Mouse (Mus musculus): ENCODE measurements around the gene Klf7.
"Not testable (repeated sequence)": the region's sequence is repeated elsewhere in the genome, so short reads cannot be mapped to it uniquely, and the experiment has no call there.

Gene Klf7

DNA sequence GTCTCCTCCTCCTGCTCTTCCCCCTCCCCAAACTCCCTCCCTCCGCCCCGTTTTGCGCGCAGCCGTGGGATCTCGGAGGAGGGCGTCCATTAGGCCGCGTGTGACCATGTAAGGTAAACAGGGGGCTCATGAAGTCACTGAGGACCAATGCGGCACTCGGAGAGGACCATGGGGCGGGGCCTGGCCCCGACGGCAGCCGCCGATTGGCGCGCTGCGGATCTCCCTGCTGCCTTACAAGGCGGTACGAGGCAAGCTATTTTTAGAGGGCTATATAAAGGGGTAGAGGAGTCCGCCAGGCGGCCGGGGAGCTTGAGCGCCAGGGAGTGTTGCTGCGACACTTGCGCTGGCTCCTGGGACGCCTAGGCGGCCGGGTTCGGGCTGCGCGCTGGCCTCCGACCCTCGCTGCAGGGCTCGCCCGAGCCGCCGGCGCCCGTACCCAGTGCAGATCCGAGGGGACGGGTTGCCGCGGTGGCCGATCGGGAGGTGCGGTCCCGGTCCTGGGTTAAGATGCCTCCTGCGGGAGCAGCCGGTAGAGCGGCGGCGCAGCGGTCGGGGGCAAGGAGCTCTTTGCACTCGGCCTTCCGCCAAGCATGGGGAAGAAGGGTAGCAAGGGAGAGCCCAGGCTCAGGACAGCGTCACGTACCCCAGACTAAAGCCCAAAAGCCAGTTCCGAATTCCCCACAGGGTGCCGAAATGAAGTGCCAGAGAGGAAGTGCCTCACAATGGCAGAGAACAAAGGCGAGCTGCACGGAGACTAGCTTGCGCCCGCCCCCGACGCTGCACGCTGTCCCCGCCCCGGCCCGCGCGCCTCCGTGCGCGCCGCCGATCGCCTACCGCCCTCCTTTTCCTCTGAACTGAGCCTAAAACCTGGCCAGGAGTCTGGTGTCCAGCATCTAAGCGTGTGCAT lies at the start of gene Klf7:
TSS of gene Klf7 (minus strand) at position 724 of the 907 bp plus-strand sequence.
- DNase-seq (ENCODE audit: inconsistent age in 2 of 2, low spot score in 1 of 2) = peak; percentile 99

DNA sequence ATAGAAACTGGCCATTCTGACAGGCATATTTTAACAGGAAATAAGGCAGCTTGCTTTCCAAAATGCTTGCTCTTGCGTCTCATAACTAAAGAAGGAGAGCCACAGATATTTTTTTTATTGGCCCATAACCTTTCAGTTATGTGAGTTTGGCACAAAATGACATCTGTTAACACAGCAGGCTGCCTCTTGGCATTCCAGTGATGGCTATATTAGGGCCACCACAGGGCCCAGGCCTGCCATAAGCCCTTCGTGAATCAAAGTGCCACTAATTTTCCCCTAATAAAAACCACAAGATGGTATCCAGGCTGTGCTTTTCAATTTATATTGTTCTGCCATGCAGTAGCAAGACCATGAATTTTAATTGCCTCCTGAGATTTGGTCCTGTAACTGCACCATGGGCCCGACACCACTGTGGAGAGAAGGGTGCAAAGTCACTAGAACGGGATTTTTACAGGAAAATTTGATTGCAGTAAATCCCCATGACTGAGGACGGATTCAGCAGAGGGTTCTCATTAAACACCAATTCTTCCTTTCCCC lies 42.5 kb upstream of the Klf7 start:
- DNase-seq (ENCODE audit: inconsistent age in 2 of 2, low spot score in 1 of 2) = no peak

DNA sequence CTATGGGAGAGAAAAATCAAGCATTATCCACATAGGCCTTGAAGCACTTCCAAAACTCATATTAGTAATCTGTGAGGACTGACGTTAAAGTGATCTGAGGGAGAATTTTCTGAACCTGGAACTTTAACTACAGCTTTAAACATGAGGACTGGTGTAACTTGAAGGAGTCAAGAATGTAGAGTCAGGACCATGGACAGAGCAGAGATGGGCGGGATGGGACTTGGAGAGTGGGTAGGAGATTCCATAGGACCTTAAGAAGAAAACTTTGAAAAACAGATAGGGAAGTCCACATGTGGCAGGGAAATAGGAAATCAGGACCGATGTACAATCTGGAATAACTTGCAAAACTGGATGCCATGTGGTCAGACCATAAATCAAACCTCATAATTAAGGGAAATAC lies 36.7 kb upstream of the Klf7 start:
- DNase-seq (ENCODE audit: inconsistent age in 2 of 2, low spot score in 1 of 2) = peak in 1 of 2 experiments; percentile 45

- no peak for DNase-seq (ENCODE audit: inconsistent age in 2 of 2, low spot score in 1 of 2)
Measured at GRCm38 (mm10) chr1:64149185-64149584, 27.1 kb upstream of the Klf7 start.

DNA sequence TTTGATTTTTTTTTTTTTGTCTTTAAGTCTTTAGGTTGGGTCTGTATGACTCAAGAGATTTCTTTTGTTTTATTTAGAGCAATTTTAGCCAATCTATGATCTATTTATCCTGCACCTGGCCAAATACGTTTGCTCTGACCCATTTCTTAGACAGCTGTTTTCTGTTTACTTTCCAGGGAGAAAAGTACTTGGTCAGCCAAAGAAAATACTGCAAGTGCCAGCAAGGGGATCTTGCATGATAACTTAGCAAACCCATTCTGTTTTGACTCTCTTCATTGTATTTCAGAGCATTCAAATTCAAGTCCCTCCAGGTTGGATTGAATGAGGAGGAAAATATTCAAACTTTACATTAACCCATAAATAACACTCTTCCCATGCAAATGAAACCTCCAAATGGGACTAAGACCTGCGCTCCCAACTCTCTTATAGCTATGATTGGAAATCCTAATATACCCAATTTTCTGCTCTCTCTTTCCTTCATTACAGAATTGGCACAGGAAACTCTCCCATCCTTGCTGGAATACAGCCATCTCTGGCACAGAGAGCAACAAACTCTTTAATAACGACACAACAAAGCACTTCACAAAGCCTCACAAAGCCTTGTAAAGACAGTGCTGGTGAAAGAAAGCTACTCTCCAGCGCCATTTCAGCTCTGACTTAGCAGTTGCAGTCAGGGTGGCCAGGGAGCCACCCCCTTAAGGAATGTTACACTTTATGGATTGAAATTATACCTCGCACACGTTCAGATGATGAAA lies 20.8 kb upstream of the Klf7 start:
- no peak for DNase-seq (ENCODE audit: inconsistent age in 2 of 2, low spot score in 1 of 2)

DNA sequence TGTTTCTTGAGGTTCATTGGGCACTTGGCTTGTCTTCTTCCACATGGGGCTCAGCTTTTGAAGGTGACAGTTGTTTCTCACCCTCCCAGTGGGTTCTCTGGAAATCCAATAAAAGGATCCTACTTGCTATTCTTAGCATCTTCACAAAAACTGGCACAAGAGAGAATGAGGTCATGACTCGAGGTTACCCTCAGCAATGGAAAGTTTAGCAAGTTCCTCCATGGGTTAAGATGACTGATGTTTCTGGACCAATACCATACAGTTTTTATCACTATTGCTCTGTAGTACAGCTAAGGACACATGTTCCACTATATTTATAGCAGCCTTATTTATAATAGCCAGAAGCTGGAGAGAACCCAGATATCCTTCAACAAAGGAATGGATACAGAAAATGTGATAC lies 12.4 kb upstream of the Klf7 start:
- no peak for DNase-seq (ENCODE audit: inconsistent age in 2 of 2, low spot score in 1 of 2)

DNA sequence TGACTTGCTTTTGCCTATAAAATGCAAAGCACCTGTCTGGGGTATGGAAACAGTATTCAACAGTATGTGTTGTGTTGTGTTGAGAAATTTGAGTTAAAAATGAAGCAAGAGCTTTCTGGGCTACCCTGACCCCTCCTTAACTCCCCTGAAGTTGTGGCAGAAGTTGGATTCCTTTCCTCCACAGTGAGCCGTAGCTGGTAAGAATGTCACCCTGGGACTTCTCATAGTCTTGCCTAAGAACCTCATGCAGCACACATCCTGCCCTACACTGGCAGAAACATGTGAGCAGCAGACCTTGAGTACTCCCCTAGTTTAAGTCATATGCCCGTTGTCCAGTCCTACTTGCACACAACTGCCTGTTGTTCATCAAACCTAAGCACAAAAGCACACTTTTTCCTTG lies 4.7 kb upstream of the Klf7 start:
- DNase-seq (ENCODE audit: inconsistent age in 2 of 2, low spot score in 1 of 2) = no peak

DNA sequence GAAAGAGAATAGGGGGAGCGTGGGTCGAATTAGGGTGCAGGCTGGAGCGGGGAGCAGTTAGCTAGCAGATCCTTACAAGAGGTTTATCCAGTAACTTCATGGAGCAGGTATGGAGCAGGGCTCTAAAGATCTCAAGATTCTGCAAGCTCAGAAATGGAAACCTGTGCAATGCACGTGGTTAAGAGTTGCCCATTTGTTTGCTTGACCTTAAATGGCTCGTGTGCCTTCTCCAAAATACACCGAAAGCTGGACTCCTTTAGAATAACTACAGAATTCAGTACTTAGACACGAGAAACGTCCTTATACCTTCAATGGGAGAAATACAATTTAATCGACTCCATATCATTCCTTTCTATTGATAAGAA lies 366 bp upstream of the Klf7 start:
- no peak for DNase-seq (ENCODE audit: inconsistent age in 2 of 2, low spot score in 1 of 2)

DNA sequence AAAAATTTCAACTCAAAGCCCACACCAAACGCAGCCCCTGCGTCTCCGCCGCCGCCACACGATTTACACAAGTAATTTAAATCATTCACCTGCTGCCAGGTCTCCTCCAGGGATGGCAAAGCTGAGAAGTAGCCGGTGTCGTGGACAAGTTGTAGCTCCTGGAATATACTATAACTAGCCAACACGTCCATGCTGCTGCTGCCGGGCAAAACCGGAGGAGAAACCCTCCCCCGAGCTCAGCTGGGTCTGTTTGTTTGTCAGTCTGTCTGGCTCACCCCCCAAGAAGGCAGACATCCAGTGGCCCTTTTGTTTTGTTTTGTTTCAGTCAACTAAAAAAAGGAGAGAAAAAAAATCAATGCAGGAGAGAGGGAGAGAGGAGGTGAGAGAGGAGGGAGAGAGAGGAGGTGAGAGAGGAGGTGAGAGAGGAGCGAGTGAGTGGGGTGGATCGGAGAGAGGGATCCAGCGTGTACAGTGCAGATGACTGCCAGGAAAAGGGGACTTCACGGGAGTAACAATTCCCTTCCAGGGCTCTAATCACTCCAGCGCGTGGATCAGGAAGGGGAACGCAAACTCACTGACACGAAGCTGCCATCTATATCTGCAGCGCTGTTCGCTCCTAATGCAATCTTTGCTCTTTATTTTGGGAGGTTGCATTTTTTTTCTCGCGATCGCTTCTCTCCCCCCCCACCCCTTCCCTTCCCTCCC lies 1.1 kb downstream of the Klf7 start:
- DNase-seq (ENCODE audit: inconsistent age in 2 of 2, low spot score in 1 of 2) = peak; percentile 64 to 90

DNA sequence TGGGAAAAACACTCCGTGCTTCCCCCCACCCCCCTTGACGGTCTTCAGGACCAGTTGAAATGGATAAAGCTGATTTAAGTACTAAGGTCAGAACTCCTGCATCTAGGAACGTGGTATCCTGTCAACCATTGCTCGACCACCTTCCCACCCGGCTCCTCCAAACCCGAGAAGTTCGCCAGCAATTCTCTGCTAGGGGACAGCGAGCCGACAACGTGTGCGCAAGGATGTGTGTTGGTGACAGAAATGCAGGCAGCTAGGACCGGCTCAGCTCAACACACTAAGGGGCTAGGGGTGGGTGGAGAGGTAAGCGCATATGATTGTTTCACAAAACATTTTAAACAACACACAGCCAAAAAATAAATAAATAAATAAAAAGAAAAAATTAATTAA lies 1.7 kb downstream of the Klf7 start:
- peak; percentile 50 to 81 for DNase-seq (ENCODE audit: inconsistent age in 2 of 2, low spot score in 1 of 2)

DNA sequence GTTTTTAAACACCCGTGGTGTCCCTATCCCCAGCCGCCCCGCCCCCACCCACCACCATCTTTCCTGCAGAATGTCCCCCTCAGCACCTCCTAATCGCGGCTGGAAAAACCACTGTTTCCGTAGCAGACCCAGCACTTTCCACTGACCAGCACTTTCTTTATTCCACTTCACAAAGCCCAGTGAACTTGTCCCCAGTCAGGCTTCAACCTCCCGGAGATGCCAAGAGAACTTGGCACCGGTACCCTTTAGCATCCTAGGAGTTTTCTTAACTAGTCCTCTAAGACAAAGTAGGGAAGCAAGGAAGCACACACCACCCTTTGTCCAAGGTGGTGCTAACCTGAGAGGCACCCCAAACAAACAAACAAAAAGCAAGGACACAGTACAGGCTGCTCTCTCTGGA lies 2.2 kb downstream of the Klf7 start:
- DNase-seq (ENCODE audit: inconsistent age in 2 of 2, low spot score in 1 of 2) = peak; percentile 44 to 83

DNA sequence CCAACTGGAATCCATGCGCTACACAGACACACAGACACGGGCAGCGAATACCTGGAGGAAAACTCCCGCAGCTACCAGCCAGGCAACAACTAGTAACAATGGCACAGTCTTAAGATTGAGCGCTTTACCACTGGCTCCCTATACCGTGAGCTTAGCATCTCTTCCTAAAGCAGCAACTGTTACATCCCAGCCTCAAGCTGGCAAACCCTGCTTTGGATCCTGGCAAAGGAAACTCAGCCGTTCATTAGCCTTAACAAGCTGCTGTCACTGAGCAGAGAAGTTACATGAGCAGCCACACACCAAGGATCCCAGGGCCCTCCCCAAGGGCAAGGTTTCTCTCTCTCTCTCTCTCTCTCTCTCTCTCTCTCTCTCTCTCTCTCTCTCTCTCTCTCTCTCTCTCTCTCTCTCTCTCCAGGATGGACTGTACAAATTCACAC lies 2.7 kb downstream of the Klf7 start:
- DNase-seq (ENCODE audit: inconsistent age in 2 of 2, low spot score in 1 of 2) = peak; percentile 43 to 82

GRCm38 (mm10) chr1:64118285-64119170 lies 3.6 kb downstream of the Klf7 start:
- DNase-seq (ENCODE audit: inconsistent age in 2 of 2, low spot score in 1 of 2) = peak; percentile 40 to 80

DNA sequence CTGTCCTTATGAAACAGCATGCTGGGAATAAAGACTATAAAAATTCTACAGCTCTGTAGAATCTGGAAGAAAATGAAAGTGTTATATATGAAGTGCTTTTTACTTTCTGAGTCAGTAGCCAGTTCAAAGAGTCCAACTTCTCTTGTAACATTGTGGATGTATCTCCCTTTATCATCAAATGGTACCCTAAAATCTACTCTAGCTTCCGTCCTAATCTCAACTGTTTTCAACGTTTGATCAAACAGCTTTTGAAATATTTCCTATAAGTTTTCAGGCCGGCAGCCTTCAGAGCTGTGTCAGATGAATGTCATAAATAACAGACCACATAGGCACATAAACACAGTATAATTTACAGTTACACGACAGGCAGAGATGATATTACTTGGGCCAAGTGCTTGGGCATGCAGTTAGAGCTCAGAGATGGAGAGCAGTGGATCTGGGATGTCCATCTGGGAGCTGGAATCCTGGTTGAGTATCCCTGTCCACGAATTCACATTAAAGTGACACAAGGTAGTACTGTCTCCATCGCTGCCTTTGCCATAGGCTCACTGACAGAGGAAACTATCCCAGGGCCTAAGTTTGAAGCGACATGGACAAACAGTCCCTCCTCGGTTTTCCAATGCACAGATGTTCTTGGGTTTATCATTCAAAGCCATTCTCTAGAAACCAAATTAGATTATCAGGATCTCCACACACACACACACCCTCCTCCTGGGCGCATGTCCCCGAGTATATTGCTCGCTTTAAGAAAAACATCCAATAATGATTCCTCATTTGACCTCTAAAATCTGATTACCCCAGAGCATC lies 4.4 kb downstream of the Klf7 start:
- peak in 1 of 2 experiments; percentile 54 for DNase-seq (ENCODE audit: inconsistent age in 2 of 2, low spot score in 1 of 2)

DNA sequence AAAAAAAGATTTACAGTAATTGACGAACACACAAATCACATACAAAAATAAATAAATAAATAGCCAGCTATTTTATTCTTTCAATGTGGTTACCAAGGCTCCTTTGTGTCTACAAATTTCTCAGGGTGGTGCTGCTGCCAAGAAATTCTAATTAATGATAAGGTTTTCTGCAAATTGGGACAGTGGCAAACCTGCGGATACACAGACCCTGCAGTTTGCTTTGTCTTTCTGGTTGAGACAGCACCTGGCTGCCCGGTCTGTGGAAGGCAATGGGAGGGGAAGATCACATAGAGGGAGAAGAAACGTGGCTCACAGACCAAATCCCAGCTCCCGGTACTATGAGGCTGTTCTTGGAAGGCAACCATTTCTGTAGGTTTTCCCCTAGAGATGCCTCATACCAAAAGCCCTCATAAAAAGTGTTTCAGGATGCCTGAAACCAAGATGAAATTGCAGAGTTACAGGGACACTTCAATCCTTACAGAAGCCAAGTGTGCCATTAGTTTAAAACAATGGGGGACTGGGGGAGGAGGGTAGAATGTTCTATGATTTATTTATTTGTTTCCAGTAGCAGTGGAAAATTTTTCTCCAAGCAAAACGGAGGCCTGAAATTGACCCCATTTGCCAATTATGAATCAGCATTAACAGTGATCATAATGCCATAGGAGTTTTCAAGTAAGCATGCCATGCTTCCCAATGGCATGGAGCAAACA lies 5.2 kb downstream of the Klf7 start:
- peak in 1 of 2 experiments; percentile 61 for DNase-seq (ENCODE audit: inconsistent age in 2 of 2, low spot score in 1 of 2)

GRCm38 (mm10) chr1:64114579-64114978 lies 7.5 kb downstream of the Klf7 start:
- no peak for DNase-seq (ENCODE audit: inconsistent age in 2 of 2, low spot score in 1 of 2)

DNA sequence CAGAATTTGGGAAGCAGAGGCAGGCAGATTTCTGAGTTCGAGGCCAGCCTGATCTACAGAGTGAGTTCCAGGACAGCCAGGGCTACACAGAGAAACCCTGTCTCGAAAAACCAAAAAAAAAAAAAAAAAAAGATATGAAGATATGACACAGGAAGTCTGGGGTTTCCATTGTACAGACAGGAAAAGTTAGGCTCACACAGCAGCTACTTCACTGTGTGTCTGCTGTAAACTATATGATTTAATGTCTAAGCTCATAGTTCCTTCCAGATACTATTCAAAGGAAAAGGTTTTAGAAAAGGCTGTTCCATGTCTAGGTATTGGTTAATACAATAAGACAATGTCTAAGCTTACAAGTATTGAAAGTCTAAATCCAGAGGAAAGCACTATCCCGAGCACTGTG lies 13.4 kb downstream of the Klf7 start:
- DNase-seq (ENCODE audit: inconsistent age in 2 of 2, low spot score in 1 of 2) = not testable (repeated sequence)

- no peak for DNase-seq (ENCODE audit: inconsistent age in 2 of 2, low spot score in 1 of 2)
Measured at GRCm38 (mm10) chr1:64107526-64107925, 14.6 kb downstream of the Klf7 start.

DNA sequence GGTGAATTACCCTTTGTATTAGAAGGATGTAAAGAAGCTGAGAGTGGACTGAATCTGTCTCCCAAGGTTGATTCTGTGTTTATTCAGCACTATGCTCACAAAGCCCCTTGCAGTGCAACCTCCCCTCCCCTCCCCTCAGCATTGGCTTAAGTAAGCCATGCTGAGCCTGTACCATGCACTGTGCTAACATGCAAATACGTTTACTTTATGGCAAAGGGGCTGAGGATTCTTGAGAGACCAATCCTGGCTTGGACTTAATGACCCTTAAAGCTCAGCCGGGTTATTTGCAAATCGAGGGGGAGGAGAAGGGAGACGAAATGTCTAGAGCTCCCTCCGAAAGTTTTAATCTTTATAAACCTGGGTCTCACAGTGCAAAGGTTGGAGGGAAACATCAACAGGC lies 16.0 kb downstream of the Klf7 start:
- DNase-seq (ENCODE audit: inconsistent age in 2 of 2, low spot score in 1 of 2) = no peak

All from adrenal gland, adult (tissue).